Comparison of ENCODE assay signal across 13 mouse cellular contexts in genomic region chr4:86717176-86717575, GRCm38 (mm10). TPM values are rescaled to one million over a fixed set of nuclear protein-coding genes. Genes with fewer than 3 reads are reported as not detected.
DNase-seq lines count a peak whose midpoint lies in the region; ATAC-seq lines count a peak whose summit lies in the region.
"Had no signal": no experiment of that assay in that cellular context is flagged by ENCODE, and none has a peak within 500 bp of the region (broad histone marks: within the 10 kb centered on the region; RNA-seq: fewer than 3 reads in every experiment).

No protein-coding gene starts in this region.

- H3K9me3 ChIP-seq in heart, embryonic 15.5 days (replicated peaks) = no peaks in the 10 kb centered on the region
- no peaks in the 10 kb centered on the region for H3K9me3 ChIP-seq in heart, embryonic 10.5 days
- no peaks in the 10 kb centered on the region for H3K9me3 ChIP-seq in lung, embryonic 16.5 days (ENCODE audit: control insufficient read depth, low read length)
- no peaks in the 10 kb centered on the region for H3K9me3 ChIP-seq in embryonic facial prominence, embryonic 14.5 days (ENCODE audit: control insufficient read depth, low read length)
- H3K9me3 ChIP-seq: embryonic facial prominence, embryonic 15.5 days; neural tube, embryonic 12.5 days had no signal

- H3K9ac ChIP-seq in heart, embryonic 15.5 days = no peak overlapping the region
- H3K9ac ChIP-seq in lung, embryonic 16.5 days (ENCODE audit: low read length) = no peak overlapping the region
- H3K9ac ChIP-seq in embryonic facial prominence, embryonic 14.5 days (ENCODE audit: low read depth, low read length) = no peak overlapping the region
- H3K9ac ChIP-seq: embryonic facial prominence, embryonic 15.5 days; neural tube, embryonic 12.5 days had no signal

- 49% methylated on average over 1 of the region's 1 CpGs for WGBS in heart, embryonic 15.5 days
- 79% methylated on average over 1 of the region's 1 CpGs for WGBS in heart, embryonic 10.5 days
- WGBS in lung, embryonic 16.5 days = 49% methylated on average over 1 of the region's 1 CpGs
- 60% methylated on average over 1 of the region's 1 CpGs for WGBS in embryonic facial prominence, embryonic 14.5 days

- no peaks in the 10 kb centered on the region for H3K27me3 ChIP-seq in heart, embryonic 15.5 days
- no peaks in the 10 kb centered on the region for H3K27me3 ChIP-seq in heart, embryonic 10.5 days (ENCODE audit: insufficient read depth, poor library complexity, severe bottlenecking)
- H3K27me3 ChIP-seq in lung, embryonic 16.5 days (ENCODE audit: control insufficient read depth, insufficient read depth, low read depth, low read length) = no peaks in the 10 kb centered on the region
- H3K27me3 ChIP-seq in embryonic facial prominence, embryonic 14.5 days (replicated peaks; ENCODE audit: control insufficient read depth, insufficient read depth, low read length) = no peaks in the 10 kb centered on the region
- H3K27me3 ChIP-seq: embryonic facial prominence, embryonic 15.5 days; neural tube, embryonic 12.5 days had no signal

- no peak overlapping the region for H3K4me3 ChIP-seq in heart, embryonic 15.5 days
- no peak overlapping the region for H3K4me3 ChIP-seq in heart, embryonic 10.5 days
- no peak overlapping the region for H3K4me3 ChIP-seq in lung, embryonic 16.5 days (ENCODE audit: low read length)
- no peak overlapping the region for H3K4me3 ChIP-seq in embryonic facial prominence, embryonic 14.5 days (ENCODE audit: low read depth, low read length)
- H3K4me3 ChIP-seq: embryonic facial prominence, embryonic 15.5 days; neural tube, embryonic 12.5 days had no signal

- 0 out of 2 replicates have a peak, but pooled peaks have one; percentile 53 for ATAC-seq in heart, embryonic 15.5 days (replicated peaks; ENCODE audit: insufficient number of reproducible peaks, insufficient read depth, low FRiP score, low read depth)
- peak; percentile 72; the same call in 1 of the 2 replicates for ATAC-seq in lung, embryonic 16.5 days (ENCODE audit: low read depth)
- no peak; the same call in 1 of the 2 replicates for ATAC-seq in embryonic facial prominence, embryonic 14.5 days (ENCODE audit: low read depth)

- 0 out of 2 replicates have a peak overlapping the region, but pooled peaks have one; percentile 32 for H3K27ac ChIP-seq in heart, embryonic 15.5 days
- no peak overlapping the region for H3K27ac ChIP-seq in heart, embryonic 10.5 days
- no peak overlapping the region for H3K27ac ChIP-seq in lung, embryonic 16.5 days (ENCODE audit: low read length)
- H3K27ac ChIP-seq in embryonic facial prominence, embryonic 14.5 days (replicated peaks; ENCODE audit: low read depth, low read length) = no peak overlapping the region
- H3K27ac ChIP-seq: embryonic facial prominence, embryonic 15.5 days; neural tube, embryonic 12.5 days had no signal

- no peaks in the 10 kb centered on the region for H3K36me3 ChIP-seq in heart, embryonic 15.5 days
- H3K36me3 ChIP-seq in heart, embryonic 10.5 days = no peaks in the 10 kb centered on the region
- no peaks in the 10 kb centered on the region for H3K36me3 ChIP-seq in lung, embryonic 16.5 days (ENCODE audit: control insufficient read depth, insufficient read depth, low read length)
- no peaks in the 10 kb centered on the region for H3K36me3 ChIP-seq in embryonic facial prominence, embryonic 14.5 days (ENCODE audit: control insufficient read depth, insufficient read depth, low read length)
- H3K36me3 ChIP-seq: embryonic facial prominence, embryonic 15.5 days; neural tube, embryonic 12.5 days had no signal

- H3K4me2 ChIP-seq in heart, embryonic 15.5 days = no peak overlapping the region
- no peak overlapping the region for H3K4me2 ChIP-seq in lung, embryonic 16.5 days (ENCODE audit: low read depth, low read length)
- no peak overlapping the region for H3K4me2 ChIP-seq in embryonic facial prominence, embryonic 14.5 days (ENCODE audit: low read depth, low read length)
- H3K4me2 ChIP-seq: embryonic facial prominence, embryonic 15.5 days; neural tube, embryonic 12.5 days had no signal

- peaks cover 6% of the 10 kb centered on the region; the same call in 1 of the 2 replicates for H3K4me1 ChIP-seq in heart, embryonic 15.5 days (replicated peaks)
- H3K4me1 ChIP-seq in heart, embryonic 10.5 days = no peaks in the 10 kb centered on the region
- H3K4me1 ChIP-seq in lung, embryonic 16.5 days (replicated peaks; ENCODE audit: control insufficient read depth, insufficient read depth, low read length) = peaks cover 8% of the 10 kb centered on the region
- 0 out of 2 replicates have a peak, but pooled peaks cover 4% of the 10 kb centered on the region for H3K4me1 ChIP-seq in embryonic facial prominence, embryonic 14.5 days (ENCODE audit: control insufficient read depth, insufficient read depth, low read length)
- H3K4me1 ChIP-seq: neural tube, embryonic 12.5 days had no signal

- no peak for DNase-seq in heart, embryonic 10.5 days (ENCODE audit: low spot score)
- no peak for DNase-seq in lung, adult 18-20 months
- peak; percentile 26 for DNase-seq in Muller cell, postnatal 12 days (ENCODE audit: inconsistent ontology term)
- DNase-seq in embryonic facial prominence, embryonic 14.5 days (ENCODE audit: low spot score) = peak; percentile 89
- no peak for DNase-seq in thymus, postnatal 0 days (ENCODE audit: low spot score)
- DNase-seq in thymus, postnatal 36 days = no peak
- DNase-seq: adrenal gland, adult 8-10 months; cerebellum, adult 9-11 months; right cerebral cortex, postnatal 14 days had no signal

RNA-seq across cellular contexts. Expression of gene Dennd4c, which starts 31.2 kb away (rescaled TPM):
- polyA plus RNA-seq in heart, embryonic 15.5 days (2015; fragmentation: Nextera tagmentation; extraction: Ambion mirVana) = 5.2 and 6.5 TPM in 2 replicates
- polyA plus RNA-seq in heart, embryonic 10.5 days (2016; fragmentation: Nextera tagmentation; extraction: Ambion mirVana) = 4.6 and 6.7 TPM in 2 replicates
- polyA plus RNA-seq in lung, embryonic 16.5 days (2015; fragmentation: Nextera tagmentation; extraction: Ambion mirVana) = 6.6 and 7.5 TPM in 2 replicates
- 7.5 and 8.3 TPM in 2 replicates for polyA plus RNA-seq in embryonic facial prominence, embryonic 14.5 days (2014; fragmentation: Nextera tagmentation; extraction: Ambion mirVana)
- polyA plus RNA-seq in thymus, postnatal 0 days (2015; fragmentation: Nextera tagmentation; extraction: Ambion mirVana) = 4.6 and 6.3 TPM in 2 replicates

RNA-seq across cellular contexts. Expression of gene Plin2, which starts 47.3 kb away (rescaled TPM):
- polyA plus RNA-seq in heart, embryonic 15.5 days (2015; fragmentation: Nextera tagmentation; extraction: Ambion mirVana) = 62.8 and 71.7 TPM in 2 replicates
- polyA plus RNA-seq in heart, embryonic 10.5 days (2016; fragmentation: Nextera tagmentation; extraction: Ambion mirVana) = 74.0 and 90.7 TPM in 2 replicates
- 152 and 162 TPM in 2 replicates for polyA plus RNA-seq in lung, embryonic 16.5 days (2015; fragmentation: Nextera tagmentation; extraction: Ambion mirVana)
- 66.2 and 73.1 TPM in 2 replicates for polyA plus RNA-seq in embryonic facial prominence, embryonic 14.5 days (2014; fragmentation: Nextera tagmentation; extraction: Ambion mirVana)
- 63.0 and 71.7 TPM in 2 replicates for polyA plus RNA-seq in thymus, postnatal 0 days (2015; fragmentation: Nextera tagmentation; extraction: Ambion mirVana)

Comparison
In these comparisons a context has a peak if more than half of its experiments do, and no peak if none do; other contexts are left out.
1. DNase-seq: peak in Muller cell, postnatal 12 days (single experiment) and embryonic facial prominence, embryonic 14.5 days (single experiment); none in heart, embryonic 10.5 days (single experiment), lung, adult 18-20 months (0 of 2), thymus, postnatal 0 days (single experiment) and thymus, postnatal 36 days (0 of 2).